In the genomic region with DNA sequence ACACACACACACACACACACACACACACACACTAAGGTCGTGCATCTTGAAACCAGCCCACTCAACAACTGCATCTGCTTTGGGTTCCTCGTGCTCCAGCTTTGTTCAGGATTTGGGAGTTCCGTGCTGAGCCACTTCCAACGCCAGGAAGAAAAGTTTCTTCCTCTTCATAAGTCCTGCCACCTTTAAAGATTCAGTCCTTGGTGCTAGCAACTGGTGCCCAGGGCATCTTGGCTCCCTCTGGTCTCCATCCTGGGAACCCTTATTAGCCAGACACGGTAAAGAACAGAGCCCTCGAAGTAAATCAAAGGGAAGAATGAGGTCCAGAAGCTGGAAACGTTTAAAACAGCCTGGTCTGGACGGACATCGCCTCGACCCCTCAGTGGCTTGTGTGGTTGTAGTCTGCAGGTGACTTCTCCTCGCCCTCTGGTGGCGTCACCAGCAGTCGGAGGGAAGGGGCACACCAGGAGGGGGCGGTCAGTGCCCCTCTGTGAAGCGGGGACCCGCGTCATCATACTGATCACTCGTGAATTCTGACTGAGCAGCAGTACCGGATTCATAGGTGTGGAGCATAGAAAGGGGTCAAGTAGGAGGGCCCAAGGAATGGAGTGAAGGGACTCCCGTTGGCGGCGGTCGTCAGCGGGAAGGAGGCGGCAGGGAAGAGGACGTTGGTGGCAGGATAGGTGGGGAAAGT, we compare ENCODE assay signal across 8 mouse cellular contexts. TPM values are rescaled to one million over a fixed set of nuclear protein-coding genes. Genes with fewer than 3 reads are reported as not detected.
DNase-seq lines count a peak whose midpoint lies in the region; ATAC-seq and TF ChIP-seq lines count a peak whose summit lies in the region.

No protein-coding gene starts in this region.

- no peaks in the 10 kb centered on the region for H3K36me3 ChIP-seq in heart, embryonic 16.5 days (ENCODE audit: control insufficient read depth, insufficient read depth)
- no peaks in the 10 kb centered on the region for H3K36me3 ChIP-seq in intestine, embryonic 14.5 days (ENCODE audit: control insufficient read depth, insufficient read depth, low read length)
- no peaks in the 10 kb centered on the region for H3K36me3 ChIP-seq in midbrain, embryonic 13.5 days

- peak overlapping the region; percentile 98 for H3K4me2 ChIP-seq in heart, embryonic 16.5 days (ENCODE audit: low read depth, low read length)
- peak overlapping the region; percentile 83 for H3K4me2 ChIP-seq in intestine, embryonic 14.5 days (ENCODE audit: low read length)
- H3K4me2 ChIP-seq in midbrain, embryonic 13.5 days (replicated peaks) = peak overlapping the region; percentile 76

- peak overlapping the region; percentile 64 for H3K4me3 ChIP-seq in heart, embryonic 16.5 days (ENCODE audit: low read length)
- H3K4me3 ChIP-seq in cortical plate, adult 2 months (ENCODE audit: insufficient read depth, low read length) = peak overlapping the region; percentile 6; the same call in 1 of the 2 replicates
- peak overlapping the region; percentile 47 for H3K4me3 ChIP-seq in intestine, embryonic 14.5 days (ENCODE audit: low read depth, low read length)
- H3K4me3 ChIP-seq in midbrain, embryonic 13.5 days (replicated peaks) = peak overlapping the region; percentile 45

- no peak for TF ChIP-seq POLR2A in cortical plate, adult 2 months (IDR thresholded peaks at IDR 0.05; ENCODE audit: extremely low read depth, insufficient read depth, low read length)

- ATAC-seq in heart, embryonic 16.5 days (replicated peaks; ENCODE audit: extremely low read depth, insufficient read depth, low FRiP score) = no peak
- peak; percentile 7; the same call in 1 of the 2 replicates for ATAC-seq in intestine, embryonic 14.5 days (replicated peaks; ENCODE audit: low FRiP score, low TSS enrichment, low read depth)
- ATAC-seq in midbrain, embryonic 13.5 days = peak; percentile 30; the same call in 1 of the 2 replicates

- no peak overlapping the region for H3K27ac ChIP-seq in heart, embryonic 16.5 days (ENCODE audit: low read length)
- H3K27ac ChIP-seq in cortical plate, adult 2 months (ENCODE audit: insufficient read depth, low read length) = no peak overlapping the region
- H3K27ac ChIP-seq in intestine, embryonic 14.5 days (ENCODE audit: low read depth) = no peak overlapping the region
- H3K27ac ChIP-seq in midbrain, embryonic 13.5 days = no peak overlapping the region

- 7% methylated on average over 26 of the region's 26 CpGs for WGBS in heart, embryonic 16.5 days
- 13% methylated on average over 26 of the region's 26 CpGs for WGBS in intestine, embryonic 14.5 days
- WGBS in midbrain, embryonic 13.5 days = 6% methylated on average over 26 of the region's 26 CpGs

- H3K9me3 ChIP-seq in heart, embryonic 16.5 days (replicated peaks; ENCODE audit: control insufficient read depth, low read length) = no peaks in the 10 kb centered on the region
- no peaks in the 10 kb centered on the region for H3K9me3 ChIP-seq in intestine, embryonic 14.5 days (ENCODE audit: control insufficient read depth, low read length)
- no peaks in the 10 kb centered on the region for H3K9me3 ChIP-seq in midbrain, embryonic 13.5 days

- H3K9ac ChIP-seq in heart, embryonic 16.5 days (ENCODE audit: low read length) = peak overlapping the region; percentile 64
- 0 out of 2 replicates have a peak overlapping the region, but pooled peaks have one; percentile 22 for H3K9ac ChIP-seq in intestine, embryonic 14.5 days (ENCODE audit: low read length)
- H3K9ac ChIP-seq in midbrain, embryonic 13.5 days (replicated peaks) = peak overlapping the region; percentile 12

- DNase-seq in heart, adult 9 months (ENCODE audit: low spot score in 2 of 2) = no peak
- DNase-seq in intestine, embryonic 14.5 days (ENCODE audit: low spot score) = peak; percentile 65
- DNase-seq in spleen, postnatal 14 days (ENCODE audit: low spot score in 2 of 2) = no peak
- DNase-seq in thymus, postnatal 0 days (ENCODE audit: low spot score) = no peak
- DNase-seq in left cerebral cortex, adult 18-20 months (ENCODE audit: low spot score in 2 of 2) = no peak

- peaks cover 24% of the 10 kb centered on the region for H3K4me1 ChIP-seq in heart, embryonic 16.5 days (ENCODE audit: control insufficient read depth, insufficient read depth, low read length)
- no peaks in the 10 kb centered on the region for H3K4me1 ChIP-seq in cortical plate, adult 2 months (ENCODE audit: control insufficient read depth, insufficient read depth, low read length)
- 0 out of 2 replicates have a peak, but pooled peaks cover 12% of the 10 kb centered on the region for H3K4me1 ChIP-seq in intestine, embryonic 14.5 days (replicated peaks; ENCODE audit: control insufficient read depth, insufficient read depth, low read length)
- peaks cover 39% of the 10 kb centered on the region for H3K4me1 ChIP-seq in midbrain, embryonic 13.5 days (replicated peaks)

- no peak for TF ChIP-seq CTCF in cortical plate, adult 2 months (IDR thresholded peaks at IDR 0.05; ENCODE audit: extremely low read depth, insufficient read depth, low read length)

- peaks cover 61% of the 10 kb centered on the region for H3K27me3 ChIP-seq in heart, embryonic 16.5 days (ENCODE audit: control insufficient read depth, insufficient read depth, low read length)
- H3K27me3 ChIP-seq in intestine, embryonic 14.5 days (replicated peaks; ENCODE audit: control insufficient read depth, insufficient read depth, low read length) = peaks cover 69% of the 10 kb centered on the region
- peaks cover 78% of the 10 kb centered on the region for H3K27me3 ChIP-seq in midbrain, embryonic 13.5 days

RNA-seq across cellular contexts. Expression of gene Nkx1-2, which starts 2.7 kb away (rescaled TPM):
- not detected in 2 replicates for polyA plus RNA-seq in heart, embryonic 16.5 days (2015; fragmentation: Nextera tagmentation; extraction: Ambion mirVana)
- polyA plus RNA-seq in cortical plate, adult 2 months (2012; rRNA removed) = 0.04 TPM in 2 replicates
- 0.26 and 0.48 TPM in 2 replicates for polyA plus RNA-seq in intestine, embryonic 14.5 days (2014; fragmentation: Nextera tagmentation; extraction: Ambion mirVana)
- 0.82 and 0.97 TPM in 2 replicates for polyA plus RNA-seq in midbrain, embryonic 13.5 days (2015; fragmentation: Nextera tagmentation; extraction: Ambion mirVana)
- polyA plus RNA-seq in thymus, postnatal 0 days (2015; fragmentation: Nextera tagmentation; extraction: Ambion mirVana) = 0.05 TPM in 1 of 2 replicates, not detected in the other
- total RNA-seq in left cerebral cortex, adult 18-20 months (2021) = under 1 TPM in 1 of 2 experiments, not detected in 1; 0.14 TPM

RNA-seq across cellular contexts. Expression of gene Lhpp, which starts 13.7 kb away (rescaled TPM):
- 23.7 and 25.1 TPM in 2 replicates for polyA plus RNA-seq in heart, embryonic 16.5 days (2015; fragmentation: Nextera tagmentation; extraction: Ambion mirVana)
- polyA plus RNA-seq in cortical plate, adult 2 months (2012; rRNA removed) = 24.4 and 26.2 TPM in 2 replicates
- 39.8 and 42.3 TPM in 2 replicates for polyA plus RNA-seq in intestine, embryonic 14.5 days (2014; fragmentation: Nextera tagmentation; extraction: Ambion mirVana)
- polyA plus RNA-seq in midbrain, embryonic 13.5 days (2015; fragmentation: Nextera tagmentation; extraction: Ambion mirVana) = 21.0 and 21.2 TPM in 2 replicates
- 7.5 and 8.8 TPM in 2 replicates for polyA plus RNA-seq in thymus, postnatal 0 days (2015; fragmentation: Nextera tagmentation; extraction: Ambion mirVana)
- 10 to 100 TPM; 15.0 to 16.4 TPM for total RNA-seq in left cerebral cortex, adult 18-20 months (2021)

RNA-seq across cellular contexts. Expression of gene Oat, which starts 20.5 kb away (rescaled TPM):
- polyA plus RNA-seq in heart, embryonic 16.5 days (2015; fragmentation: Nextera tagmentation; extraction: Ambion mirVana) = 214 and 222 TPM in 2 replicates
- polyA plus RNA-seq in cortical plate, adult 2 months (2012; rRNA removed) = 89.4 and 94.1 TPM in 2 replicates
- 873 and 898 TPM in 2 replicates for polyA plus RNA-seq in intestine, embryonic 14.5 days (2014; fragmentation: Nextera tagmentation; extraction: Ambion mirVana)
- polyA plus RNA-seq in midbrain, embryonic 13.5 days (2015; fragmentation: Nextera tagmentation; extraction: Ambion mirVana) = 73.0 and 77.5 TPM in 2 replicates
- 109 and 111 TPM in 2 replicates for polyA plus RNA-seq in thymus, postnatal 0 days (2015; fragmentation: Nextera tagmentation; extraction: Ambion mirVana)
- 10 to 100 TPM; 94.9 to 95.0 TPM for total RNA-seq in left cerebral cortex, adult 18-20 months (2021)

Comparison
In these comparisons a context has a peak if more than half of its experiments do, and no peak if none do; other contexts are left out.
1. H3K4me3 ChIP-seq: peak in every context shown above with its lines; median percentile 64 in heart, embryonic 16.5 days; 47 in intestine, embryonic 14.5 days; 45 in midbrain, embryonic 13.5 days; 6 in cortical plate, adult 2 months.
2. H3K9ac ChIP-seq: peak in every context shown above with its lines; median percentile 64 in heart, embryonic 16.5 days; 22 in intestine, embryonic 14.5 days; 12 in midbrain, embryonic 13.5 days.